Mouse (Mus musculus) megakaryocyte, embryonic 14.5 days (primary cell): ENCODE results near the gene Tmem234. TPM values are rescaled to one million over a fixed set of nuclear protein-coding genes. Genes with fewer than 3 reads are reported as not detected.
A peak's percentile ranks its signal among the peaks of the same experiment; 100 is the strongest.

Source experiments
- H3K27me3 ChIP-seq: replicated peaks from 2 replicates; pipeline ENCODE3; 2012; ENCODE audit warnings: inconsistent platforms
- H3K36me3 ChIP-seq: replicated peaks from 2 replicates; pipeline ENCODE3; 2012; ENCODE audit warnings: low read length, inconsistent platforms, mixed read lengths
- H3K4me1 ChIP-seq: 2 replicates; pipeline ENCODE4 v1.6.1; 2012; ENCODE audit warnings: inconsistent platforms
- H3K4me3 ChIP-seq: replicated peaks from 2 replicates; pipeline ENCODE3; 2012; ENCODE audit warnings: moderate library complexity, mild to moderate bottlenecking, inconsistent platforms
- H3K9me3 ChIP-seq: 2 replicates; pipeline ENCODE4 v1.6.1; 2012; ENCODE audit warnings: inconsistent platforms
- FLI1 ChIP-seq: IDR thresholded peaks from 2 replicates; pipeline ENCODE4 v1.6.1; 2012; ENCODE audit warnings: low read length, inconsistent platforms, mixed read lengths
- GATA1 ChIP-seq: IDR thresholded peaks from 3 replicates; pipeline ENCODE4 v1.6.1; 2012; ENCODE audit warnings: mixed read lengths, low read length, inconsistent platforms, borderline replicate concordance
- polyA plus RNA-seq: library from polyadenylated mRNA; stranded (reverse); fragments of >175 nt; gene quantifications from 2 replicates; pipeline ENCODE4 v1.2.3, GENCODE M21; 2012; ENCODE audit warnings: low replicate concordance; ENCODE audit not compliant: insufficient read depth

Gene Tmem234
- polyA plus RNA-seq, 1 experiment, result 305 TPM

- Histone ChIP-seq H3K4me1 (peaks cover 48% of the 10 kb centered on the region), H3K36me3 (no peaks in the 10 kb centered on the region), H3K9me3 (no peaks in the 10 kb centered on the region), H3K4me3 (no peak within 1 kb of the TSS), H3K27me3 (peaks cover 8% of the 10 kb centered on the region)
- TF ChIP-seq GATA1 (no peak), FLI1 (no peak)
Measured at GRCm38 (mm10) chr4:129578466-129578865, 22.0 kb upstream of the Tmem234 start, which contains the start of gene Fam167b. TSS of gene Fam167b (minus strand) at chr4:129578549.

GRCm38 (mm10) chr4:129580347-129580746 is 20.1 kb upstream of the Tmem234 start:
- Histone ChIP-seq H3K36me3 (no peaks in the 10 kb centered on the region), H3K4me3 (no peak overlapping the region), H3K9me3 (no peaks in the 10 kb centered on the region), H3K4me1 (peaks cover 40% of the 10 kb centered on the region), H3K27me3 (peaks cover 5% of the 10 kb centered on the region)
- TF ChIP-seq FLI1, result no peak
- no peak for TF ChIP-seq GATA1

- Histone ChIP-seq H3K9me3 (no peaks in the 10 kb centered on the region), H3K4me1 (peaks cover 26% of the 10 kb centered on the region), H3K4me3 (no peak overlapping the region), H3K36me3 (no peaks in the 10 kb centered on the region), H3K27me3 (peaks cover 5% of the 10 kb centered on the region)
- no peak for TF ChIP-seq GATA1
- no peak for TF ChIP-seq FLI1
Measured at GRCm38 (mm10) chr4:129582251-129582650, 18.2 kb upstream of the Tmem234 start.

- H3K27me3 ChIP-seq, result no peaks in the 10 kb centered on the region
- H3K4me3 ChIP-seq, result no peak overlapping the region
- H3K9me3 ChIP-seq, result no peaks in the 10 kb centered on the region
- TF ChIP-seq FLI1 (no peak), GATA1 (no peak)
- peaks cover 21% of the 10 kb centered on the region for H3K4me1 ChIP-seq
- no peaks in the 10 kb centered on the region for H3K36me3 ChIP-seq
Measured at GRCm38 (mm10) chr4:129584370-129584769, 16.1 kb upstream of the Tmem234 start.

GRCm38 (mm10) chr4:129584884-129585608 is 15.4 kb upstream of the Tmem234 start:
- Histone ChIP-seq H3K36me3 (peaks cover 2% of the 10 kb centered on the region), H3K9me3 (no peaks in the 10 kb centered on the region), H3K27me3 (no peaks in the 10 kb centered on the region), H3K4me1 (peaks cover 20% of the 10 kb centered on the region), H3K4me3 (peak overlapping the region; percentile 90)
- TF ChIP-seq FLI1 (no peak), GATA1 (no peak)

- TF ChIP-seq FLI1 (no peak), GATA1 (no peak)
- Histone ChIP-seq H3K4me3 (no peak overlapping the region), H3K9me3 (no peaks in the 10 kb centered on the region), H3K36me3 (peaks cover 10% of the 10 kb centered on the region), H3K27me3 (no peaks in the 10 kb centered on the region), H3K4me1 (peaks cover 15% of the 10 kb centered on the region)
Measured at GRCm38 (mm10) chr4:129585773-129586172, 14.7 kb upstream of the Tmem234 start.

- H3K4me1 ChIP-seq, result peaks cover 22% of the 10 kb centered on the region
- TF ChIP-seq FLI1 (no peak), GATA1 (no peak)
- H3K4me3 ChIP-seq, result no peak overlapping the region
Measured at GRCm38 (mm10) chr4:129586943-129587342, 13.5 kb upstream of the Tmem234 start.

GRCm38 (mm10) chr4:129588865-129589264 is 11.6 kb upstream of the Tmem234 start:
- Histone ChIP-seq H3K4me1 (peaks cover 24% of the 10 kb centered on the region), H3K36me3 (peaks cover 41% of the 10 kb centered on the region), H3K9me3 (no peaks in the 10 kb centered on the region), H3K4me3 (no peak overlapping the region), H3K27me3 (no peaks in the 10 kb centered on the region)
- TF ChIP-seq GATA1 (no peak), FLI1 (no peak)

More at GRCm38 (mm10) chr4:129586943-129587342, 13.5 kb upstream of the Tmem234 start:
- Histone ChIP-seq H3K36me3 (peaks cover 21% of the 10 kb centered on the region), H3K27me3 (no peaks in the 10 kb centered on the region), H3K9me3 (no peaks in the 10 kb centered on the region)

- H3K4me1 ChIP-seq, result peaks cover 30% of the 10 kb centered on the region
- no peak overlapping the region for H3K4me3 ChIP-seq
- H3K36me3 ChIP-seq, result peaks cover 94% of the 10 kb centered on the region
- no peaks in the 10 kb centered on the region for H3K9me3 ChIP-seq
- no peaks in the 10 kb centered on the region for H3K27me3 ChIP-seq
- TF ChIP-seq FLI1, result no peak
- no peak for TF ChIP-seq GATA1
Measured at GRCm38 (mm10) chr4:129608426-129609025, 8.1 kb downstream of the Tmem234 start.

- H3K4me3 ChIP-seq, result no peak overlapping the region
- TF ChIP-seq GATA1, result no peak
- no peaks in the 10 kb centered on the region for H3K27me3 ChIP-seq
- peaks cover 23% of the 10 kb centered on the region for H3K4me1 ChIP-seq
- H3K9me3 ChIP-seq, result no peaks in the 10 kb centered on the region
- H3K36me3 ChIP-seq, result peaks cover 94% of the 10 kb centered on the region
Measured at GRCm38 (mm10) chr4:129609139-129609631, 8.7 kb downstream of the Tmem234 start.
